Mouse (Mus musculus): ENCODE measurements around the gene Olfr1417. TPM values are rescaled to one million over a fixed set of nuclear protein-coding genes. Genes with fewer than 3 reads are reported as not detected.
A peak's percentile ranks its signal among the peaks of the same experiment; 100 is the strongest.

Gene Olfr1417
- total RNA-seq, 1 experiment from 2014 or later: not detected

DNA sequence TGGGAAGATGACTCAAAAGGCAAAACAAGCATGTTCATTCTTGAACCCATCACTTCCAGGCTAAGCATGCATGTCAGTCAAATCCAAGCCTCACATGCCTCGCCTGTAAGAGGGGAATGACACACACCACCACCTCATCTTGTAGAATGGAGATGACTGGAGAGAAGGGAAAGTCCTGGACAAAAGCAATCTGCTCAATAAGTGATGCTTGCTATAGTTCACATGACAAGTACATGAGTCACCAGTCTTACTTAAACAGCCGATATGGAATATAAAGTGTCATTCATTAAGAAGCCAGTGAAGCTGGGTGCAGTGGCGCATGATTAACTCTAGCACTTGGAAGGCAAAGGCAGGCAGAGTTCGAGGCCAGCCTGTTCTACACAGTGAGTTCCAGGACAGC lies 25.9 kb downstream of the Olfr1417 start:
- ATAC-seq (ENCODE audit: extremely low read depth, insufficient number of reproducible peaks, low FRiP score, poor library complexity, severe bottlenecking): no peak

DNA sequence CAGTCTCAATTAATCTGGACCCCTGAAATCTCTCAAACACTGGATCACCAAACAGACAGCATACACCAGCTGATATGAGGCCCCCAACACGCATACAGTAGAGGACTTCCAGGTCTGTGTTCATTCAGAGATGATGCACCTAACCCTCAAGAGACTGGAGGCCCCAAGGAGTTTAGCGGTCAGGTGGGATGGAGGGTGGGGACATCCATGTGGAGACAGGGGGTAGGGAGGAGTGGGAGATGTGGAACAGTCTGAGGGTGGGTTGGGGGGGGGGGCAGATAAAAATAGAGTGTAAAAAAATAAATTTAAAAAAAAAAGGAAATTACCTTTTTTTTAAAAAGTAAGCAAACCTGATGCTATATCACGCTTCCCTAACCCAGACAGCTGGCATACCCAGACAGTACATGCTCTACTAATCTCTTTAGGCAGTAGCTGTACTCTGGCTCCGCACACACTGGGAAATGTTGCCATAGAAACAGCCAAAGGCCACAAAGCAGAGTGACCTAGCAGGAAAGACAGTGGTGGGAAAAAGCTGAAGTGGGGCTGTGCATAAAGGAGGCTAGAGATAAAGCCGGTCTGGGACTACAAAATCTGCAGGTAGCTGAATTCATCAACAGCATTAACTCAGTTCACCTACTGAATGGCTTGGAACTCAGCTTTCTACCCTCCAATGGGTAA lies 27.2 kb downstream of the Olfr1417 start:
- no peak for ATAC-seq (ENCODE audit: extremely low read depth, insufficient number of reproducible peaks, low FRiP score, poor library complexity, severe bottlenecking)

GRCm38 (mm10) chr19:11810856-11811255 lies 28.2 kb downstream of the Olfr1417 start:
- no peak for ATAC-seq (ENCODE audit: extremely low read depth, insufficient number of reproducible peaks, low FRiP score, poor library complexity, severe bottlenecking)

GRCm38 (mm10) chr19:11810003-11810758 lies 28.8 kb downstream of the Olfr1417 start:
- ATAC-seq (ENCODE audit: extremely low read depth, insufficient number of reproducible peaks, low FRiP score, poor library complexity, severe bottlenecking): no peak

- no peak for ATAC-seq (ENCODE audit: extremely low read depth, insufficient number of reproducible peaks, low FRiP score, poor library complexity, severe bottlenecking)
Observed at GRCm38 (mm10) chr19:11808452-11808851, 30.6 kb downstream of the Olfr1417 start.

DNA sequence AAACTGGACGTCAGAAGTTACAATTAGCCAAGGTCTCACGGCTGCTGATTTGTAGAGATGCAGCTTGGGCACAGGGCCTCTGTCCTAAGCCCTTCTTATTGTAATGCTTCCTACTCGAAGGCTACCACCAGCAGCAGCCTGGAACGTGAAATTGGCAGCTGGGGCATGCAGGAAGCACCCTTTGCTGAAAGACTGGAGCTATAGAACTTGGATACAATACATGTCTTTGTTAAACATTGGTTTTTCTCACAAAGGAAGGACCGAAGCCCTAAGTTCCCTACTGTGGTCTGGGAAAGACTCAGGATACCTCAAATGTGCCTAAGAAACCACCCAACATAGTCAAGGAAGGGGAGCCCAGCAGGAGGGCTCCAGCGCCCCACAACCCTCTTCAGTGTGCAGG lies 31.2 kb downstream of the Olfr1417 start:
- no peak for ATAC-seq (ENCODE audit: extremely low read depth, insufficient number of reproducible peaks, low FRiP score, poor library complexity, severe bottlenecking)

- no peak for ATAC-seq (ENCODE audit: extremely low read depth, insufficient number of reproducible peaks, low FRiP score, poor library complexity, severe bottlenecking)
Observed at GRCm38 (mm10) chr19:11807251-11807650, 31.8 kb downstream of the Olfr1417 start.

DNA sequence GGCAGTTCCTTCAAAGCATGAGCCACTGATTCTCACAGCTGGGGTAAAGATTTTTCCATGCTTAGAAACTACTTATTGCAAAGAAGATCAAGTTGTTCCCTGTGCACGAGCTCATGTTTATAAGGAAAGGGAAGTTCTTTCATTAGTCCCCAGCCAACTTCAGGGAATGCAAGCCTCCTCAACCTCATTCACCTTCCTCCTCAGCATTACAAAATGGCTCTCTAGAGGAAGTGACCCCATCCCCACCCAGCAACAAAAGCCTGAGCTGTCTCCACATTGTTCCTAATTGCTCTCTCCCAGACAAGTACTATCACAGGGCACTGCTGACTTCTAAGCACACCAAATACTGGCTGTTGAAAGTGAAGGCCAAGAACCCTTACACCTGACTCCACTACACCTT lies 34.6 kb downstream of the Olfr1417 start:
- ATAC-seq (ENCODE audit: extremely low read depth, insufficient number of reproducible peaks, low FRiP score, poor library complexity, severe bottlenecking): no peak

DNA sequence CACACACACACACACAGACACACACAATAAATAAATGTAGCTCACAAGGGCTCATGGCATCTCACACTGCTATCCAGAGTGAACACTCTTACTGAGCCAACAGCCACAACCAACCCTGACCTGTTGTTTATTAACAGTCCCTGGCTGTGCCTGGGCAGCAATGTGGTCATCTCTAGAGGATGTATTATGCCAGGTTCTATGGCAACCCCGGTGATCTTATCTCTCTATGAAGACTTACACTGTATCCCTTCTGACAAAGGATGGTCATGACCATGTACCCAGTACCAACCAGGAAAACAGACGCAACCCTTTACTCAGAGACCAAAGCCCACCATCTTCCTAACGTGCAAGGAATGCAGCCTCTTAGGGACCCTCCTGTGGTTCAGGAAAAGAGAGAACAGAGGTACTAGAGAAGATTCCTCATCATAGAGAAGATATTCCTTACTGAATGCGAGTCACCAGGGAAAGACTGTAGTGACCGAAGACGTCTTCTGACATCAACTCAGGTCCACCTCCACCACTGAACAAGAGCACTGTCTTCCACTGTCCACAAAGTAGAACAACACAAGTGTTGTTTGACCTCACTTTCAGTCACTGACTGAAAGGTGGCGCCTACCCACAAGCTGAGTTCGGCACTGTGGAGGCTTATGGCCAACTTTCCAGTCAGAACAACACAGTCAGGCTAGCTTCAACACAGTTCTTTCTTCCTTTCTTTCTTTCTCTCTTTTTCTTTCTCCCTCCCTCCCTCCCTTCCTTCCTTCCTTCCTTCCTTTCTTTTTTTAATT lies 38.3 kb downstream of the Olfr1417 start:
- no peak for ATAC-seq (ENCODE audit: extremely low read depth, insufficient number of reproducible peaks, low FRiP score, poor library complexity, severe bottlenecking)

- ATAC-seq (ENCODE audit: extremely low read depth, insufficient number of reproducible peaks, low FRiP score, poor library complexity, severe bottlenecking): no peak
Observed at GRCm38 (mm10) chr19:11794447-11794846, 44.6 kb downstream of the Olfr1417 start.

DNA sequence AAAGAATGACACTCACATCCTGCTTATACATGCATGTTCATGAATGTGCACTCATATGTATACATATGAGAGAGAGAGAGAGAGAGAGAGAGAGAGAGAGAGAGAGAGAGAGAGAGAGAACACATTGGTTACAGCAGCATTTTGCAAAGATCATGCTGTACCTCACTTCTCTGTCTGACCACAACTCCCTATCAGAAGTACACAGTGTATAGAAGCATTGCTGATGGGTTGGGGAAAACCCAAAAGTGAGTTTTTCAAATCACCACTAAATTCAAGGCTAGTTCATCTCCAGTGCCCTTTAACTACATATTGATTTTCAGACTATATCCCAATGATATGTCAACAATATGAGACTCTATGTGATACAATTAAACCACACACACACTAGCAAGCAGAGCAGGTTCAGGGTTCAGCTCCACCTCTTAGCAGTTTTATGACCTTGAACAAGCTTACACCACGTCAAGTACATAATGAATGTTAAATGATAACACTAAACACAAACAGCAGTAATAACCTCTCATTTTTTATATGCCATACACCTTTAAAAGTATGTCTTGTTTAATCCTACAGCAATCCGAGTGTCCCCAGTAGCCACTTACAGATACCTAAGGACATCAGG lies 45.2 kb downstream of the Olfr1417 start:
- ATAC-seq (ENCODE audit: extremely low read depth, insufficient number of reproducible peaks, low FRiP score, poor library complexity, severe bottlenecking): no peak

- ATAC-seq (ENCODE audit: extremely low read depth, insufficient number of reproducible peaks, low FRiP score, poor library complexity, severe bottlenecking): no peak
Observed at GRCm38 (mm10) chr19:11791825-11792224, 47.2 kb downstream of the Olfr1417 start.

GRCm38 (mm10) chr19:11788876-11789275 lies 50.1 kb downstream of the Olfr1417 start:
- no peak for ATAC-seq (ENCODE audit: extremely low read depth, insufficient number of reproducible peaks, low FRiP score, poor library complexity, severe bottlenecking)

GRCm38 (mm10) chr19:11787826-11788225 lies 51.2 kb downstream of the Olfr1417 start:
- no peak for ATAC-seq (ENCODE audit: extremely low read depth, insufficient number of reproducible peaks, low FRiP score, poor library complexity, severe bottlenecking)

GRCm38 (mm10) chr19:11785409-11786154 lies 53.4 kb downstream of the Olfr1417 start:
- no peak for ATAC-seq (ENCODE audit: extremely low read depth, insufficient number of reproducible peaks, low FRiP score, poor library complexity, severe bottlenecking)

DNA sequence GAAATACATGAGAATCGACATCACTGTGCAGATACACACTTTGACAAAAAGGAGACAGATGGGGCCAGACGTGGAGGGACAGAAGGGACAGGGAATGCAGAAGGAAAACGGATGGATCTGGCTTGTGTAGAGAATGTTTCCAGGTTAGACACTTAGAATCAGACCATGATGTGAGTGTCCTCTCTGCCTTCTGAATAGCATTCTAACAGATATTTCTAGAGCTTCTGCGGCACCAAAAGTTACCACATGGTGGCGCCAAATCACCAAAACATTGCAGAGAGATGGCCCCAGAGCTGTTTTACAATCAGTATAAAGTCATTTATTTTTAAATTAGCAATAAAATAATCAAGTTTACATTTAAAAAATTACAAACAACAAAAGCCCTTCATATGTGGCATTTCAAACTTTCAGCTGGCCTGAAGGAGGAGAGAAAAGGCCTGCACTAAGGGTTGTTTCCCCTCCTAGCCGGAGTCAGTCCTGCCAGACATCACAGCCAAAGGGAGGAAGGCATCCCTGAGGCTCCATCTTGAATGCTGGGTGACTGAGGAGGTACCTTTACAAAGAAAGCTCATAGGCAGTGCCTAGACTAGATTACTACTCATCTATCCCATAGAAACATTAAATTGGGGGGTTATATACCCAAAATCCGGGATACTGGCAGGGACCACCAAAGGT lies 61.7 kb downstream of the Olfr1417 start:
- ATAC-seq (ENCODE audit: extremely low read depth, insufficient number of reproducible peaks, low FRiP score, poor library complexity, severe bottlenecking): 0 out of 2 replicates have a peak, but pooled peaks have one; percentile 44
